Mouse (Mus musculus): ENCODE data around the gene Ascl4.

Ascl4 gene

DNA sequence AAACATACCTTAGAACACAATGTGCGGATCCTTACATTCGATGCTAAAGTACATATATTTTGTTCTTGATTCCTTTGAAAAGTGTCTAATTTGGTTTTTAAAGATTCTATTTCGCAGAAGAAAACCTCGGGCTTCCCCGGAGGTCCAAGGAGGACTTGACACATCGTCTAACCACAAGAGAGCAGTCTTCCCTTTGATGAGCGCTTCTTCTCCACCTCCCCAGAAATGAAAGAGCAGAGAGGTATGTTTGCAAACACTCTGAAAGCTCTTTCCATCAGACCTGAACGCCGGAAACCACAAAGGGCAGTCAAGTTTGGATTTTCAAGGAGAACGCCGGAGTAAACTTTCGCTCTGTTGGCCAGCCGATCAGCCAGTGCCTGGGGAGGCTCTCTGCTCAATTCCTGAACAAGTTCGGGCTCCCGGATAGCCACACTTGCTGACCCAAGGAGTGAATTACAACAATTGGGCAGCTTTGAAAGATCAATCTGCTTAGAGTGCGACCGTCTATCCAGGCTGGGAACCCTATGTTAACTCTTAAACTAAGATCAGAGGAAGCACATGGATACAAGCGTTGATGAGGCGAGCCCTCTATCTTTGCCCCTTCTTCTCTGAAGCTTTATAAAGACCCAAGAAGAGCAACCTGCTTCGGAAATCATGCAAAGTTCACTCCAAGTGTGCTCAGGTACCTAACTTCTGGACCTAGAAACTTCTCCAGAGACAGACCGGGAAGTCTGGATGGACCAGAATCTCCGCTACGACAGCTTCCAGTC, at the start of gene Ascl4:
Gene Ascl4, plus strand, starts transcription at position 6 of the 770 bp plus-strand sequence.
- peak; percentile 27 for DNase-seq

DNA sequence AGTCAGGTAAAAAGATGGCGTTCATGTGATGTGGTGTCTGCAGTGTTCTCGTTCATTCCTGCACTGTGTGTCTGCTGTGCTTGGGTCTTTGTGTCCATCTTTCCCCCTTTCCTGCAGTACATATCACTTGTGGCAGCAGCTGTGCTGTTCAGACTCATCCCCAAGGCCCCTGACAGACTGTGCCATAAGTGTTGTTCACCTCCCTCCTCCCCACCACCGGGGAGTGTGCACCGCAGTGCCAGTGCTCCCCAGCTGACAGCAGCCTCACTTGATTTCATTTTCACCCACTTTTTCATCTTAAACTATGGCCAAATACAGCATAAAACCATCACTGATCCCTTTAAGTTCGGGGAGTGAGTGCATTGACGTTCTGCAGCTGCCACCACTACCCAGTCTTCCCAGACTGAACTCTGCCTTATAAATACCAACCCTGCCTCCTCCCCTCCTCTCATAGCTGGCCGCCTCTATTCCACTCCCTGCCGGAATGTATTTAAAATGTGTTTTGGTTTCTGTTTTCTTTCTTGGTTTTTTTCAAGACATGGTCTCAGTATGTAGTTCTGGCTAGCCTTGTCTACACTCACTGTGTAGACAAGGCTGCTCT, 47.5 kb upstream of the Ascl4 start:
- no peak for DNase-seq

DNA sequence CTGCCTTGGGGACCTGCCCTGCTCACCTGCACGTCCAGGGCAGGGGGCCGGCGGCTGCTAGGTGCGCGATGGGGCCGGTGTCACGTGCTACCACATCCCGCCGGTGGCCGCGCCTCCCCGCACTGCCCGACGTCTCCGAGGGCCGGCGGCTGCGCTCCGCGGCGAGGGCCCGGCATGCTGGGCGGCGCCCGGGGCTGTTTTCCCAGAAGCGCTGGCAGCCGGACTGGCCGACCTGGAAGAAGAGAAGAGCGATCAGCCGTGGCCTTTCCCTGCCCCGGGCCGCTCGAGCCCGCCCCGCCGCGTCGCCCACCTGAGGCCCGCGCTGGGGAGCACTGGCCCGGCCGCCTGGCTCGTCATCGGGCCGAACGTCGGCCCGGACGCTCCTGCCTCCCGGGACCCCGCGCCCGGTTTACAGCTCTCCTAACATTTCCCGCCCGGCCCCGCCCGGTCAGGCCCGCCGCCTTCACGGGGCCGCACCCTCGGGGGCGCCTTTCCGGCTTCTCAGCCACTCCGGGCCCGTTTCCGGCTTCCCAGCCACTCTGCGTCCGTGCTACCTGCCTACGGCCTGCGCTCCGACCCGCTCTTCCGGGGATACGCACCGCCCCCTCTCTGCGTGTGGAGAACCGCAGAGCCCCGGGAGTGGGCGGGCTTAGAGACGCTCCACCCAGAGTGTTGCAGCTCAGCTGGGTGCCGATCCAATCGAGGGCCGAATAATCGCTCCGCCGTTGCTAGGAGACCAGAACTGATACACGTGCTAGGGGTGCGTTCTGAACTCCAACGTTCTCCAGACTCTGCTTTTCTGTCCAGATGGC, 10.8 kb upstream of the Ascl4 start, which contains the start of gene Prdm4:
Gene Prdm4, minus strand, starts transcription at position 645 of the 812 bp plus-strand sequence.
- DNase-seq = peak; percentile 97

DNA sequence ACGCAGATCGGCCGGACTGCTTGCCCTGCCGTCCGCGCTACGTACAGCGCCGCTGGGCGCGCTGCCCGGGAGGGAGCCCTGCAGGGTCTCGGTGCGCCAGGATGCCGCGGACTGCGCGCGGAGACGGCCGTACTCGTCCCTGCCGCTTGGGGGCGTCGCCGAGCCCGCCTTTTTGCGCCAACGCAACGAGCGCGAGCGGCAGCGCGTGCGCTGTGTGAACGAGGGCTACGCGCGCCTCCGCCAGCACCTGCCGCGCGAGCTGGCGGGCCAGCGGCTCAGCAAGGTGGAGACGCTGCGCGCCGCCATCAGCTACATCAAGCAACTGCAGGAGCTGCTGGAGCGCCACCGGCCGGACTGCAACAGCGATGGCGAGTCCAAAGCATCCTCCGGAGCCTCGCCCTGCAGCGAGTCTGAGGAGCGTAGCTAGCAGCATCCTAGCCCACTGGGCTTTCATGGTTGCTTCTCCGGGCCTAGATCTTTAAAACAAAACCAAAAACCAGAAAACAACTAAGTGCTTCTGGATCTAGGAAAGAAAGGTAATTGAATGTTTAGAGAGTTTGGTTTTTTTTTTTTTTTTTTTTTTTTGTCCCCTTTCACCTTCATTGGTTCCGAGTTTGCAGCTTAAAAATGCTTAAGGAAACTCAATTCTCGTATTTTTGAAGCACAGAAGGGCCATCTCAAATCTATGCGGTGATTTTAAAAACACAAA, 1.2 kb downstream of the Ascl4 start:
- peak; percentile 86 for DNase-seq

DNA sequence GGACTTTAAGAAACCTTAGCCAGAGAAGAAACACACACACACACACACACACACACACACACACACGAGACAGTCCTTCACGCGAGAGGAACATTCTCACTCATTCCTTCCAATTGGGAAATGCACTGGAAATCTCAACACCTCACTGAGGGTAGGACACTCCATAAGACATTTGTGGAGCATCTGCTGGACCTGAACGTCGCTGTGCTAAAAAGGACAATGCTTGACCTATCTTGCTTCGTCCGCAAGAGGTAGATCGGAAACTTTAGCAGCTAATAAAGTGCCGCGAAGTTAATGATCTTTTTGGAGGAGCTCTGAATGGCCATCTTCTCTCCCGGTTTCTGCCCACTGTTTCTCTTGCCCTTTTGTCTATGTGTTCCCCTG, 1.7 kb downstream of the Ascl4 start:
- no peak for DNase-seq

DNA sequence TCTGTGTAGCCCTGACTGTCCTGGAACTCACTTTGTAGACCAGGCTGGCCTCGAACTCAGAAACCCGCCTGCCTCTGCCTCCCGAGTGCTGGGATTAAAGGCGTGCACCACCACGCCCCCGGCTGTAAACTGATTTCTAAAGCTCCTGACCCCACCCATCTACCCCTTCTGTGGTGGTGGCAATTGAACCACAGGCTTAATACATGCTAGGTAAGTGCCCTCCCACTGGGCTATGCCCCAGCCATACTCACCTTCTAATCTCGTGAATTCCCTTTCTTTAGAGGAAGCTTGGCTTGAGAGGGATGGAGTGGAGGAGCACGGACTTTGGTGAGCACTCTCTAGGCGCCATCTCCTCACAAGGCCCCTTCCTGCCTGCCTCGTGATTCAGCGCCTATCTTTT, 2.5 kb downstream of the Ascl4 start:
- DNase-seq = no peak

DNA sequence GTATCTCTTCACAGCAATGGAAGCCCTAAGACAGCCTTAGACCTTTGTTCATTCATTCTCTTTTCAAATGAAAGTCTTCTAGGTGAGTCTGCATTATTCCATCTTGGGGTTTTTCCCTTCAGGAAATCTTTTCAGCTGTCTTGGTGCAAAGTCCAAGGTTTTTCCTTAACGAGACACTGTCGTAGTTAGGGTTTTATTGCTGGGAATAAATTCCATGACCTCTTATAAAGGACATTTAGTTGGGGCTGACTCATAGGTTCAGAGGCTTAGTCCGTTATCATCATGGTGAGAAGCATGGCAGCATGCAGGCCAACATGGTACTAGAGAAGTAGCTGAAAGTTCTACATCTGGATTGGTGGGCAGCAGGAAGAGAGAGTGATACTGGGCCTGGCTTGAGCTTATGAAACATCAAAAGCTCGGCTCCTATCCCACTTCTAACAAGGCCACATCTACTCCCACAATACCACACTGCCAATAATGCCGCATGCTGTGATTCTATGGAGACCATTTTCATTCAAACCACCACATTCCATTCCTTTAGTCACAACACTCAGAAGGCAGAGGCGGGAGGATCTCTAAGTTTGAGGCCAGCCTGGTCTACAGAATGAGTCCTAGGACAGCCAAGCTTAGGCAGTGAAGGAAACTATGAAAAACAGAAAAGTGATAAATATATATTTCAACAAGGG, 8.9 kb downstream of the Ascl4 start:
- DNase-seq = no peak

DNA sequence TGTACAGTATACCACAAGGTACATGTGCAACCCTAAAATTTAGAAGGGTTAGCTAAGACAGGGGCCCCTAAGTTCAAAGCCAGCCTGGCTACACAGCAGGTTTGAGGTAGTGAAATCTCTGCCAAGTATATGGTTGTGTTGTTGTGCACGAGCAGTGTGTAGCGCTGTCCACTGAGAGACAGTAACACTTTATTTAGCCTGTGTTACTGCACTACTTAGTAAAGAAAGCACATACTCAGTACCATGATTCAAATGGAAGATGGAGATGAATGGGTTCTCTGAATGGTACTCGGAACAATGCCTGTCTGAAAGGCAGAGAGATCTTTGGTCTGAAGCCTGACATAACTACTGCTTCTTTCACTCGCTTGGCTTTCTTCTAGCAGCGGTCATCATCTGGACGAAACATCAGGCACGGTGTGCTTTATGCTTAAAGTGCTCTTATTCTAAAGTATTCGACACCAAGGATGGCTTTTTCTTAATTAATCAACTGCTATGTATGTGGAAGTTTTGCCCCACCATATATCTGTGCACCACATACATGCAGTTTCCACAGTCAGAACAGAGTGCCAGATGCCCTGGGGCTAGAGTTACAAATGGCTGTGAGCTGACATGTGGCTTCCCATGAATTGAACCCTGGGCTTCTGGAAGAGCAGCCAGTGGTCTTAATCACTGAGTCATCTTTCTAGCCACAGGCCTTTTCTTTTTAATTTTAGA, 21.2 kb downstream of the Ascl4 start:
- no peak for DNase-seq

DNA sequence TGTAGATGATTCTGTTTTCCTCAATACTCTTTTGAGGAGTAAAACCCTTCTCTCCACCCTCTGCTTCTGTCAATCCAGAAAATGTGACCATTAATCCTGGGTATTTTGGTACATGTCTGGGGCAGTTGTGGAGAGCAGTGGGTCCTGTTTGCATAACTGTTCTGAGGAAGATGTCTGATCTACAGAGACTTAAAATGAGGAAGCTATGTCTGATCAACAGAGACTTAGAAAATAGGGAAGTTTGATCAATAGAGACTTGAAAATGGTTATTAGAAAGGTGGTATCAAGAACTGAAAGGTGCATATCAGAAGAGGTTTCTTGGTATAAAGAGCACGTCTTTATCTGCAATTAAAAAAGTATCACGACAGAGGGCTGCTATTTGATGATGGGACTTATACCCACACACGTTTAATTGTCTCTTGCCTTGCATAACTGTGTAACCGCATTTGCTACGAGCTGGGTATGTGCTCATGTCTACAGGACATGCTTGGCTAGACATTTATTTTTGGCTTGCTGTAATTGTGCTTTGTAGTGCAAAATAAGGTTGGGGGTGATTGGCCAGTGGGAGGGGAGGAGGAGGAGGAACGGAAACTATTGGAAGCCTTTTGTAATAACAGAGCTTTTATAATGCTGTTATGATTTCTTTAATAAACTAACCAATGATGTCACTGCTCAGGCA, 24.4 kb downstream of the Ascl4 start:
- DNase-seq = no peak

DNA sequence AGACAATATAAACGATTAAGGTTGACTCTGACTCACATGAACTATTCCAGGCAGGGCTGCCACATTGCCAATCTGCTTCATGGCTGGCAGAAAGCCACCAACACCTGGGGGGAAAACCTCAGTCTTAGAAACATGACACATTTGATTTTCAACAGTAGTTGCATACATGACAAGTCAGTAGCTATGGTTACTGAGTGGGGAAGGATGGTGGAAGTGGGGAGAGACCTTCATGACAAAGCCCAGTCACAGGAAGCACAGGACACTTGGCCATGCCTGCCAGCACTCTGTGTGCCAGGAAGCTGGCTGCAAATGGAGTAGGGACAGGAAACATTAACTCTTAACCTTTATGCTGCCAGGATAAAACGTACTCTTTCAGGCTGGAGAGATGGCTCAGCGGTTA, 25.9 kb downstream of the Ascl4 start:
- no peak for DNase-seq

DNA sequence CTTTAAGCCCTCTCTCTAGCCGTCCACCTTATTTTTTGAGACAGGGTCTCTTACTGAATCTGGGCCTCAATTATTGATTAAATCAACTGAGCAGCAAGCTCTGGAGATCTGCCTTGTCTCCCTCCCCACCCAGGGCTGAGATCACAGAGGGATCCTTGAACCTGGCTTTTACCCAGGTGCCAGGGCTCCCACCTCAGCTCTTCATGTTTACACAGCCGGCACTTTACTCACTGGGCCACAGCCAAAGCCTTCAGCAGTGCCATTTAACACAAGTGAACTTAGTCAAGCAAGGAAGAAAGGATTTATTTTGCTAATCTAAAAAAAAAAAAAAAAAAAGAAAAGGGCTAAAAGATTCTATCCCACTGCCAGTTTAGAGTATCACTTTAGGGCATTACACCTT, 26.9 kb downstream of the Ascl4 start:
- DNase-seq = no peak

DNA sequence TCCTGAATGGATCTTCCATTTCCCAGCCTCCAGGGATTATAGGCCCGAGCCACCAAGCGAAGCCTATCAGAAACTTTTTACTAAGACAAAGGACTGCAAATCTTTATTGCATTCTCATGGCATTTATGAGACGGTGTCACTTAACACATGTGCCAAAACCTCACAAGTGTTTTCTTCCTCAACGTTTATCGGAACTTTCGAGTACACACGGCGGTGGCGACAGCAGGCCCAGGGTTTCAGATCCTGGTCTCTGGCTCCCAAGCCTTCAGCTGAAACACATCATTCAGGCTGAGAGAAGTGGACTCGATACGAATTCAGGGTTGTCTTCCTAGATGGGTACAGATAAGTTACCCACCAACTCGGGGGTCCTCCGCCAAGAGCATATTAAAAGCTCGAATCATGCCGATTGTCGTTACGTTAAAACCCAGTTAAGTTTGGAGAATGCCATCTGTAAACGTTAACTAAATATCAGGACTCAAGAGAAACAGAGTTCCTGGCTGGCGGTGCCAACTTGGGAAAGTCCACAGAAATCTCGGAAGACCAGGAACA, 29.5 kb downstream of the Ascl4 start:
- DNase-seq = no peak

DNA sequence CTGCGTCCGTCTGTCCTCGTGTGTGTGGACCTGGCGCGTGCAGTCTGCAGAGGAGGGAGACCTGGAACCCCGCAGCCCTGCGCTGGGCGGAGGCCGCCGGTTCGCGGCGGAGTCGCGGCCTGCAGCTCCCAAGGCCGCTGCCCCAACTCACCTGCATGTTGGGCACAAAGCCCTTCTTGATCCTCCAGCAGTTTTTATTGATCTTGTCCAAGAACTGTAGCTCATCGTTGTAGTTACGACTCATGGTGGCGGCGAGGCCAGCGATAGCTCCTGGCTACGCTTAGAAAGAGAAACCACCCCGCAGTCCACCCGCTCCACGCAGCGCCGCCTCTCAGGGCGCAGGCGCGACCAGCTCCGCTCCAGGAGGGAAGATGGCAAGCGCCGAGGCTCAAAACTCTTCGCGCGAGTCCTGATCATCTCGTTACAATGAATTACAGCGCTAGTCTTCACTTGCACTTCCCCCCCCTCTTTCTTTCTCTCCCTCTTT, 30.0 kb downstream of the Ascl4 start, which contains the start of gene Rtcb:
Gene Rtcb, minus strand, starts transcription at position 360 of the 487 bp plus-strand sequence.
- DNase-seq = peak; percentile 99

DNA sequence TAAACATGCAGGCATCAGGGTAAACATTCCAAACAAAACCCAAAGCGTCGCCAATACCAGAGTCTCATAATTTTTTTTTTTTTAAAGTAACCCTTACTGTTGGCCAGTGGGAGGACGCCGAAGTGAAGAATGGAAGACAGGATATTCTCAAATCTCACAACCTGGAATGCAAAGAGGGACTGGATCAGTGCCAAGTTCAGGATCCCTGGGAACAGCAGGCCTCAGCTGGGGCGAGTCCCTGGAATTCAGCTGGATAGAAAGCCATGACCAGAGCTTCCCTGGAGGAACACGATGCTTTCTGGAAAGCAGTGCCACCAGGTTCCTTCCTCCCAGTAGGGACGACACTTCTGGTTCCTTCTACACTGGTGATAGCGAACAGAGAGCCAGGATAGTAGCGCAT, 35.4 kb downstream of the Ascl4 start:
- no peak for DNase-seq

DNA sequence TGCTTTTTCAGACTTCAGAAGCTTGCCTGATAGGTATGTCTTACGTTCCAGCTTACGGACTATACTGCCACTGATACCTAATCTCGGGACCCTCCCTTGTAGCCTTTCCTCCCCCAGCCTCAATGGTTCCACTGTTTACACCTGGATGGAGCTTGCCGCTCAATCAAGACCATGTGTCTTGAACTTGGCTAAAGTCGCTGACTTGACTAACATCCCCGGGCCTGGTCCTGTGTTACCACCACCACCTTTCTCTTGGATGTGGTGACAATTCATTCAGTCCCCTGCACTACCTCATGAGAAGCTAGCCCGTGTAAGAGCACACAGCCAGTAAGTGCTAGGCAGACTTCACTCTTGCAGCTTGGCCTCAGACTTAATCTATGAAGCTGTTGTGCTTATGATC, 36.8 kb downstream of the Ascl4 start:
- no peak for DNase-seq

DNA sequence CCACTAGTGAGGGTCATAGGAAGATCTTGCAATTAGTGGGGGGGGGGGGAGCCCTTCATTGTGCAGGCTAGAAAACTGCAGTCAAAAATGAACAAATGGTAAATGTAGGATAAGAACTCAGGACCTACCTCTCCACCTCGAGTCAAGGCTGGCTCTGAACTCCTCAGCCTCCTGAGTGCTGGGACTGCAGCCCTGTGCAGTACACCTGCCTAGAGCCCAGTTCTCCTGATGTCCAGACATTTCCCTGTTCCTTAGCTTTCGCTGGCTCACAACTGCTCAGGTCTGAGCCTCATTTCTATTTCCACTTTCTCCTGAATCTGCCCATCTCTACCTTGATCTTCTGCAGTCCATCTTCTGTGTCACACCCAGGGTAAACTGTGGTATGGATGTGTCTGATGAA, 39.0 kb downstream of the Ascl4 start:
- no peak for DNase-seq

DNA sequence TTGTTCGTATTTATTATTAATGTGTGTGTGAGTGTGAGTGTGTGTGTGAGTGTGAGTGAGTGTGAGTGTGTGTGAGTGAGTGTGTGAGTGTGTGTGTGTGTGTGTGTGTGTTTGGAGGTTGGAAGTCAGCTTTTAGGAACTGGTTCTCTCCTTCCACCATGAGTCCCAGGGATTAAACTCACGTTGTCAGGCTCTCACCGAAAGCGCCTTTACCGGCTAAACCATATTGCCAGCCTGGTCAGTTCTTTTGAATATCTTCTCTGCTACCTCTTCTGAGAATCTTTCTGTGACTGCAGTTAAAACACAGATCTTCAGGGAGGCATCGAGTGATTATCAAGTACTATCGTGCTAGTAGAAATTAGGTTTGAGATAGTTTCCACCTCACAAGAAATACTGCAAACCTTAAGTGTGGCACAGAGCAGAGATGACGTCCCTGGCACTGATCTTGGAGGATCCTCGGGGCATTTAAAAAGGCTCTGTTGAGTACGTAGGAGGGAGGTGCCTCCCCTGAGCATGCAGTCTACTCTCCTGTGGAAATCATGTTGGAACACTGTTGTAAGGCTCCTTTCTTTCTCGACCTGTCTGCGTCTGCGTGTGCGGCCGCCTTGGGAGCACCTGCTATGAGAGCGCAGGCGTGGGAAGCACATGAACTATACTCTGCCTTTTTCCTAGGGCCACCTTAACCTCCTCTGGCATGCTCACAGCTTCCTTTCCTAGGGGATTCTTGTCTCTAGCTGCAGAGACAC, 40.1 kb downstream of the Ascl4 start:
- DNase-seq = no peak

DNA sequence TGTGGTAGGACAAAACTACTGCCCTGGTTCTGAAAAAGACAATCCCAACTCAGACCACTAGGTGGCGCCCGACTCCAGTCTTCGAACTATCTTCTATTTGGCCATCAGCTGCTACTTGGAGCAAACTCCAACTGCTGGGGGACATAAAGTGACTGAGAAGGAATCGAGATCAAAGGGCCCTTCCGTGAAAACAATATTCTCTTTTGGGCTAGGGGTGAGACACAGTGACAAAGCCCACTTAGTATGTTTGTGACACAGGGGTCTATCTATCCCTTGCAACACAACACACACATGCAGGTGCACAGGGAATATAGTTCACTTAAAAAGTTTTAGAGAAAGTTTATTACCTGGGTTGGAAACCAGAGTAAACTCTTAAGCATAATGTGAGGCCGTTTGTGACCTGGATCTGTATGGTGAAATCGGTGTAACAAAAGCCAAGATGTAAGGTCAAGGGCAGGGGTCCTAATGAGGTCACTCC, 40.7 kb downstream of the Ascl4 start:
- DNase-seq = peak; percentile 84

DNA sequence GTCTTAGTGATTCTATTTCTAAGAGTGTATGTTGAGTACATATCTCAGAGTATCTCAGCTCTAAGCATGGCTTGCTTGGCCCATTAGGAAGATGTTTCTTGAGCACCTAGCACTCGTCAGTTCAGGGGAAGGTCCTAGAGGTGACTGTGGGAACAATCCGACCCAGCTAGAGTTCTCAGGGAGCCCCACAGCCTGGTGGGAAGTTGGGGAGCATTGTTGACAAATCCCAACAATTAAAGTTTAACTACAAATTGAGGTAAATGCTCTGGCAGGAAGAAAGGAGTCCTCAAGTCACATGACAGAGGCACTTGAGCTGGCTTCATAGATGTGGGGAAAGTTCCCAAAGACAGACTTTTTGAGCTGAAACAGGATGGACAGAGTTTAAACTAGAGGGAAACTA, 41.2 kb downstream of the Ascl4 start:
- DNase-seq = no peak
